Mouse (Mus musculus) thymus, adult 18-20 months (tissue): ENCODE measurements around the gene Cacng8.
A peak's percentile ranks its signal among the peaks of the same experiment; 100 is the strongest.
"Not testable (repeated sequence)": the region's sequence is repeated elsewhere in the genome, so short reads cannot be mapped to it uniquely, and the experiment has no call there.

Experiments
- DNase-seq, 2 experiments: peaks; one replicate each; pipeline ENCODE4 v3.0.0; 2022; ENCODE audit warnings: mixed read lengths in 2 of 2

Cacng8 gene

DNA sequence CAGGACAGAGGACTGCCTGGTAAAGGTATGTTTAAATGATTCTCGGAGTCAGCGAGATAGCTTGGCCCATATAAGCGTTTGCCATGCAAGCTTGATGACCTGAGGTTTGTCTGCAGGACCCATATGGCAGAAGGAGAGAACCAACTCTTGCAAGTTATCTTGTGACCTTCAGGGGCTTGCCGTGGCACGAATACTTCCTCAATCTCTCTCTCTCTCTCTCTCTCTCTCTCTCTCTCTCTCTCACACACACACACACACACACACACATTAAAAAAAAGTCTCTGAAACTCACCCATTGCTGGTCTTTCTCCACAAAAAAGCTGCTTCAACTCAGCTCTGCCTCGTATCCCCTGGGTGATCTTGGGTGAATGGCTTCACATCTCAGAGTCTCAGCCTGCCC lies 1.6 kb upstream of the Cacng8 start:
- no peak for DNase-seq

GRCm38 (mm10) chr7:3389444-3390412 lies 755 bp upstream of the Cacng8 start:
- peak in 1 of 2 experiments; percentile 11 for DNase-seq

DNA sequence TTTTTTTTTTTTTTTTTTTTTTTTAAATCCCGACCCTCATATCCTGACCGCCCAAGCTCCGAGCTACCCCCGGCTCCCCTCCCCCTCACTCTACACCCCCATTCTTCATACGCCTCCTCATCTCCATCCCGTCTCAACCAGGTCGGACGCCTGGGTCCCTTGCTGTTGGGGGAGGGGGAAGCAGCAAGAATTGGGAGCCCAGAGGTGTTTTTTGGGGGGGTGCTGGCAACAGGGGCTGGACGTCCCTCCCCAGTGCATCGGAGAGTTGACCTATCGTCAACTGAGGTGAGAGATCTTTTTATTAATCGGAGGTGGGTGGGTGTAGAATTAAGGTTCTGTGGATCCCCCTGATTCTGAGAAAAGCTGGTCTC lies 583 bp downstream of the Cacng8 start:
- DNase-seq, result no peak

DNA sequence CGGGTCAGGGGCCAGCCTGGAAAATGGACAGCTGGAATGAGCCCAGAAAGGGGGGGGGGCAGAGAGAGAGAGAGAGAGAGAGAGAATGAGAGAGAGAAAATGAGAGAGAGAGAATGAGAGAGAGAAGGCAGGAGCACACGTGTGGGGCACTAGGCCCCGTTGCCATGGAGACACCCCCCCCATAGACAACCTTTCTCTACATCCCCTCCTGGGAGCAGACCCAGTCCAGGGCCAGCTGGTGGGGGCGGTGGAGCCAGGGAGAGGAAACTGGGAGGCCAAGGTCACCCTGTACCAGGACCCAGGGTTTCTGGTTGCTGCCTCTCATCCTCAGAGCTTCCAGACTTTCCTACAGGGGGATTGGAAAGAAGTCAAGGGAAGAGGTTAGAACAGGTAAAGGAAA lies 1.3 kb downstream of the Cacng8 start:
- no peak for DNase-seq

DNA sequence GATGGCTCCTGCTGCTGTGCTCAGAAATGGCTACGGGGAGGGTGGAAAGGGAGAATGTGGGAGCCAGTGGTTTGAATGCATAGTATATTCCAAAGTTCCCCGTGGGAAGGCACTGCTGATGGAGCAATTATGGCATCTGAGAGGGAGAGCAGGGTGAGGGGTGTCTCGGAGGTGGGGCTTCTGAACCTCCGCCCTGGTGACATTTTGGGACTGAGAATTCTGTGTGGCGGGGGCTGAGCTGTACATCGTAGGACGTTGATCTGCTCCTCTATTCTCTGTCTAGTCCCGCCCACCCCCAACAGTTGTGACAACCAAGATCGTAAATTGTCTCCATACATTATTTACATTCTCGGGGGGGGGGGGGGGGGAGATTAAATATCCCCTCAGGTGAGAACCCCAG lies 6.9 kb downstream of the Cacng8 start:
- no peak for DNase-seq

DNA sequence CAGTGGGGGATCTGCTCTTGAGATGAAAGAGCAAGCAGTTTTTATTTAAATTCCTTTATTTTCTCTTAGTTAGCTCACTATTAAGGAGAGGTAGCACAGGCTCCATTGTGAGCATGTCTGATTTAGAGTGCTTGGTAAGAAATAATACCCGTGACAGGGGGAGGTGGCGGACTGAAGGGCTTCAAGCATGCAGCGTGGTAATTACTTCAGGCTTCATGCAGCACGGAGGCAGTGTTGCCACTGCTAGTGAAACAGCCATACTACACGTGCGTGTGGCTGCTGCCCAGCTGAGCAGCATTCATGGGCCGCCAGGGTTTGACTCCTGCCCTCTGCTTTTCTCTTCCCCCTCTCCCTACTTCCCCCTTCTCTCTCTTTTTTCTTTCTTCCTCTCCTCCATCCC lies 7.3 kb downstream of the Cacng8 start:
- DNase-seq, result no peak

- DNase-seq, result not testable (repeated sequence)
Observed at GRCm38 (mm10) chr7:3398363-3398762, 7.9 kb downstream of the Cacng8 start.

GRCm38 (mm10) chr7:3399937-3400336 lies 9.5 kb downstream of the Cacng8 start:
- no peak for DNase-seq

DNA sequence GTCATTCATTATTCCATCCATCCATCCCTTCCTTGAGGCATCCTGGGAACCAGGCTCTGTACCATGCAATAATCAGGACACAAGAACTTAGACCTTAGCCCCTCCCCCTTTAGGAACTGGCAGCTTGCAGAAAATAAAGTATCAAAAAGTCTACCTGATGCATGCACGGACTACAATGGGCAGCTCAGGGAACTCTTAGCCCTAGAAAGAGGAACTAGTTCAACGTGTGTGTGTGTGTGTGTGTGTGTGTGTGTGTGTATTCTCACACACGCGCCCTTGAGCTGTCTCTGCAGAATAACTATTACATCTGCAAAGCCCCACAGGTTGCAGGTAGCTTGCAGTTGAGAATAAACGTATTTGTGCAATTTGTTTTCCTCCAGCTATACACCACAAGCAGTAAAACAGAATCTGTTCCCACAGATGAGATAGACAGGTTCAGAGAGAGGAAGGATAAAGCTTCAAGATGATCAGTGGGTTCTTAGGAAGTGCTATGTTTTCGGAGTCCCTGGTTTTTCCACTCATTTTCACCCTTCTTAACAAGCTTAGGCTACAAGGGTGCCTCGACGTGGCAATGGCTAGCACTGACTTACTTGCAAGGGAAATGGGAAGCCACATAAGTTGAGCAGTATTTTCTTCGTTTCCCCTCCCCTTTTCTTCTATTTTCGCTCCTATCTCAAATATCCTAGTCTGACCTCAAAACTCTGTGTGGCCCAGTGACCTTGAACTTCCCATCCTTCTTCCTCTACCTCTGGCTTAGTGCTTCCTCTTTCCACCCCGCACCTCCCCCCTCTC lies 19.4 kb downstream of the Cacng8 start:
- no peak for DNase-seq

DNA sequence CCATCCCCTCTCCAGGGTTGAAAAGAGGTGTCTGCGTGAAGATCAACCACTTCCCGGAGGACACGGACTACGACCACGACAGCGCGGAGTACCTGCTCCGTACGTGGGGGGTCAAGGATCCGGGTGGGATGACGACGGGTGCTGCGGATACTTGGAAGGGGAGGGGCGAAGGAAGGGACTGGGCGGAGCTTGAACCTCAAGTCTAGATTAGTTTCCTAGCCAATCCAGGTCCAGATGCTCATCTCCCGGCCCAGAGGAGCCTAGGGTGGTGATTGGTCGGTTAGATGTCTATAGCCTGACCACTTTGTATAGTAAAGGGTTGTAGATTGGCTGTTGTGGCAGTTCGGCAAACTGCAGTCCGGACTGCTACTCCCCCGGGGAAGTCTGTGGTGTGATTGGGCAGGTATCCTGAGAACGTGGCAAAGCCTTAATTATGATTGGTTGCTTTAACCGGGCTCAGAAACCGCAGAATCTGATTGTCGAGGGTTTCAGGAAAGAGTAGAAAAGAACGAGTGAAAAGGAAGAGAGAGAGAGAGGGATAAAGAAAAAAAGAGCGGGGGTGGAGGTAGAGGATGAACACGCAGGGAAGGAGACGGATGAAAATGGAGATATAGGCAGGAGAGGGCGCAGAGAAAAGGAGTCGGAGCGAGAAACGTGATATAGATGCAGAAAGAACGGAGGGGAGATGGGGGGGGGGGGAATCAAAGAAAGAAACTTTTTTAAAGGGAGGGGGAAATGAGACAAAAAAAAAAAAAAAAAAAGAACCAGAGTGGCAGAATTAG lies 20.9 kb downstream of the Cacng8 start:
- no peak for DNase-seq

DNA sequence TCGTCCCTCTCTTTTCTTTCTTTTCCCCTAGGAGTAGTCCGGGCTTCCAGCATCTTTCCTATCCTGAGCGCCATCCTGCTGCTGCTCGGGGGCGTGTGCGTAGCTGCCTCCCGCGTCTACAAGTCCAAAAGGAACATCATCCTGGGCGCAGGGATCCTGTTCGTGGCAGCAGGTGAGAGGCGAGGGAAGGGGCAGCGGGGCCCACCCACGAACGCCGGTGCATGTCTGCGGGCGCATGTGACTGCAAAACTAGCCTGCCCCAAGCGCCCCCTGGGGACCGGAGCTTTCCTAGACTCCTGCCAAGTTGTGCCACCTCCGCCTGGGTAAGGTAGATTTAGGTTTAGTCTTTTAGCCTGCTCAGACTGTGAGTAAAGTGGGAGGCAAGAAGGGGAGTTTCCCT lies 21.6 kb downstream of the Cacng8 start:
- no peak for DNase-seq

DNA sequence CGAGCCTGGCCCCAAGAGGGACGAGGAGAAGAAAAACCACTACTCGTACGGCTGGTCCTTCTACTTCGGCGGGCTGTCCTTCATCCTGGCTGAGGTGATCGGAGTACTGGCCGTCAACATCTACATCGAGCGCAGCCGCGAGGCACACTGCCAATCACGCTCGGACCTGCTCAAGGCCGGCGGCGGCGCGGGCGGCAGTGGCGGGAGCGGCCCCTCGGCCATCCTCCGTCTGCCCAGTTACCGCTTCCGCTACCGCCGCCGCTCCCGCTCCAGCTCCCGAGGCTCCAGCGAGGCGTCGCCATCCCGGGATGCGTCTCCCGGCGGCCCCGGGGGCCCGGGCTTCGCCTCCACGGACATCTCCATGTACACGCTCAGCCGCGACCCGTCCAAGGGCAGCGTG lies 24.4 kb downstream of the Cacng8 start:
- DNase-seq, result no peak

DNA sequence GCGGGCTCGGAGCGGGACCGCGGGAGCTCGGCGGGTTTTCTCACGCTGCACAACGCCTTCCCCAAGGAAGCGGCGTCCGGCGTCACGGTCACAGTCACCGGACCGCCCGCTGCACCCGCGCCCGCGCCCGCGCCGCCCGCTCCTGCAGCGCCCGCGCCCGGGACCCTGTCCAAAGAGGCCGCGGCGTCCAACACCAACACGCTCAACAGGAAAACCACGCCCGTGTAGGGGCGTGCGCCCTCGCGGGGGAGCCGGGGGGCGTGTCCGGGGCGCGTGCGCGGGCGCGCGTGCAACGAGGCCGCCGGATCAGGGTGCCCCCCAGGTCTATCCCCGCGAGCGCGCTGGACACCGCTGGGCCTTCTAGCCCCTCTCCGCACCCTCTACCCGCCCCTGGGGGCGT lies 24.9 kb downstream of the Cacng8 start:
- peak; percentile 37 to 41 for DNase-seq

DNA sequence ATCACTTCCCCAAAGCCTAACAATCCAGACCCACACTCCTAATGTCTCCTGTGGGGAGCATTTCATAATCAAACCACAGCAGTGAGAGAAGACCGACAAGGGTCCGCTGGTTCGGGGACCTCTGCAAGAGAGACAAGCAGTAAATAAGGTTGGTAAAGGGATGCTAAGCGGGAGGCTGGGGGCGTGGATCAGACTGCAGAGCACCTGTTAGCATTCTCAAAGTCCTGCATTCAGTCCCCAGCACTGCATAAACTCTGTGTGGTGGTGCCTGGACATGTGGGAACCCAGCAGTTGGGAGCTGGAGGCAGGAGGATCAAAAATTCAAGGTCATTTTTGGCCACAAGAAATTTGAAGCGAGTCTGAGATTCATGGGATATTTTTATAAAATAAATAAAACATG lies 29.5 kb downstream of the Cacng8 start:
- DNase-seq, result peak in 1 of 2 experiments; percentile 31

DNA sequence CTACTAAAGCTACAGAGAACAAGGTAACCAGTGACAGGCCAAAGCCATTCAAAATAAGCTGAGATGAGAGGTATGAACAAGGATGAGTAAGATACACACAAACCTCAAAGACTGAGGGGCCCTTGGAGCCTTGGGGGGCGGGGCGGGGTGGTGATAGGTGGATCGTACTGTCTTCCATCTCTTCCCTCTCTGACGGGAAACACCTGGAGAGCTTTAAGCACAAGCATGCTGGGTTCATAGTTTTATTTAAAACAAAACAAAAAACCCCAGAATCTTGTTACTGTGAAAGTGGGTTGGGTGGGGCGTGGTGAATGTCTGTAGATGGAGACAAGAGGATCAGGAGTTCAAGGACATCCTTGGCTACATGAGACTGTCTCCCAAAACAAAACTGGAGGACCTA lies 30.0 kb downstream of the Cacng8 start:
- DNase-seq, result peak; percentile 45 to 69

- DNase-seq, result no peak
Observed at GRCm38 (mm10) chr7:3421297-3421696, 30.8 kb downstream of the Cacng8 start.

DNA sequence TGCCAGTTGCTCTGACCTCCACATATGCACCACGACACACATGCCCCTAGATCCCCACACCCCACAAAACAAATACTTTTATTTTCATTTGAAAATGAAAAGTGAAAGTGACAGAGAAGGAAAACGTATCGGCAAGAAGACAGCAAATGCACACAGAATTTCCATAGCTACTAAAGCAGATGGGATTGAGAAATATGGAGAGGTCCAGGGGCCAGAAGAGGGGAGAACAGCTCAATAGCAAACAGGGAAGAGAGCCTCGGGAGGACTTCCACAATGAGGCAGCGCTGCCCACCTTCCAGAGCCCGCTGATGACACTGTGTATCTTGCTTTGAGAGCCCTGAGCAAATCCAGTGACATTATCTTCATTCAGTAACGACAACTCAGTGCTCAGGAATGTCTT lies 31.6 kb downstream of the Cacng8 start:
- DNase-seq, result no peak

GRCm38 (mm10) chr7:3423430-3423829 lies 32.9 kb downstream of the Cacng8 start:
- DNase-seq, result no peak

DNA sequence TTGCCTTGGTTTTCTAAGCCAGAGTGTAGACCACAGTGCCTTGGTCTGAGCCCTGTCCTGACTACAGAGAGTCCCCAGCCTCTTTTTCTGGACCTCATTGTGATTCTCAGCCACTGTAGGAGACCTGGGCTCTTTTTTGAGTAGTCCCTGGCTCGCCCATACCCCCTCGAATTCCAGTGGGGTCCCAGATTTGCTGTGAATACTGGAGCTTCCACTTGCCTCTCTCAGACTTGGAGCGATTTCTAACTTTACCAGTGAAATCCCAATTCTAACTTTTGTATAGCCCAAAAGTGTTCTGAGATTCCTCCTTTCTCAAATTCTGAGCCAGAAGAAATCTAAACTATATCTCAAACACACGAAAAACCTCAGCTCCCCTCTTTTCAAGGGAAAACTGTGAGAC lies 33.4 kb downstream of the Cacng8 start, which contains the start of gene Cacng6:
Gene Cacng6 (plus strand): TSS at position 301 of the 400 bp plus-strand sequence.
- DNase-seq, result no peak

DNA sequence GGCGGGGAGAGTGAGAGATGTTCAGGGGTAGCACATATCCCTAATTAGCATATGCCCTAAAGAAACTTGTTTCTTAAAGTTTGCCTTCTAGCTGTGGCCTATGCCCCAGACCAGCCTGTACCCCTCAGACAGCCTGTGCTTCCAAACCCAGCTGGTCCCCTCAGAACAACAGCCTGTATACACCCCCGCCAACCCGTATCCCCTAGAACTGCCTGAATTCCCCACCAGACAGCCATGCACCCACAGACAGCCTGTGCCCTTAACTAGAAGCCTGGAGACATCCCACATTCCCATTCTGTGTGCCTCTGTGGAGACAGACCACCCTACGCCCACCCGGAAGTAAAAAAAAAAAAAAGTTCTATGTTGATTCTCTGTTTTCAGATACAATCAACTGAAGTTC lies 34.7 kb downstream of the Cacng8 start:
- no peak for DNase-seq

- DNase-seq, result no peak
Observed at GRCm38 (mm10) chr7:3430161-3430560, 39.7 kb downstream of the Cacng8 start.

DNA sequence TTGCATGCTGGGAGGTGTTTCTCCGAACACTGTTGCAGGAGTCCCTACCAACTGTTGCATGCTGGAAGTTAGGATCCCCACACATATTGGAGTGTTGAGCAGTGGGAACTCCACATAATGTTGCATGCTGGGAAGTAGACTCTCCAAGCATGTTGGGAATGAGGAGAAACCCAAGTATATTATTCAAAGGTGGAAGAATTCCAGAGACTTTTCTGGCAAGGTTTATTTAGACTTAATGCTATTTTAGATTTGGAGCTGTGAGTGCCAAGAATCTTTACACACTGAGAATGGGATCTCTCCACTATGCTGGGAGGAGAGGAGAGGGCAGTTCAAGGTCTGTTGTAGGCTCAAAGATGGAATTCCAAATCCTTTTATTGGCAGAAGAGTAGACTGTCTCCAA lies 41.6 kb downstream of the Cacng8 start:
- DNase-seq, result no peak

DNA sequence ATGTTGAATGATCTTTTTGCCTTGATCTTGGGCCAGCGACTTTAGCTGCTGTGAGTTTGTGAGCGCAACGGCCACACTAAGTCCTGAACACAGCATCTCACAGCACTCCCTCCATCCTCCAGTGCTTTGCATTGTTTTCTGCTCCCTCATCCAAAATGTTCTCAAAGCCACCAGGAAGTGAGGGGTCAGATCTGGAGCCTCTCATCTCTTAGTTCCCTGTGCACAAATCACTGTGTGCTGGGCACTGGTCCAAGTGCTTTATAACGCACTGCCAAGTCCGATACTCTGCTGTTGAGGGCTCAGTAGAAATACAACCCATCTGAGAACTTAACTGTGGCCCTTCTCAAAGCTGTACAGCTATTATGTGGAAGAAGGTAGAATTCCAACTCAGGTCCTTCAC lies 47.5 kb downstream of the Cacng8 start:
- no peak for DNase-seq
